Mouse (Mus musculus) kidney, embryonic 14.5 days (tissue): ENCODE data around the gene Rnaseh2c. TPM values are rescaled to one million over a fixed set of nuclear protein-coding genes. Genes with fewer than 3 reads are reported as not detected.

Source experiments
- ATAC-seq: fragments of 200-750 bp; cut with Nextera tagmentation; 2 replicates; pipeline ENCODE4 v1.8.0; 2017; ENCODE audit warnings: moderate number of reproducible peaks, mild to moderate bottlenecking, moderate TSS enrichment, moderate library complexity; ENCODE audit not compliant: low FRiP score, low TSS enrichment
- H3K27ac ChIP-seq: fragments of 300-500 bp; sonication (generic); 2 replicates; pipeline ENCODE4 v1.5.1; 2014; ENCODE audit warnings: low read depth, mild to moderate bottlenecking, low read length, moderate library complexity, mixed read lengths
- H3K27me3 ChIP-seq: fragments of 300-500 bp; sonication (generic); 2 replicates; pipeline ENCODE4 v1.6.1; 2014; ENCODE audit warnings: mild to moderate bottlenecking, low read length; ENCODE audit not compliant: control insufficient read depth, insufficient read depth
- H3K36me3 ChIP-seq: fragments of 300-500 bp; sonication (generic); 2 replicates; pipeline ENCODE4 v1.6.1; 2014; ENCODE audit warnings: low read length, mixed read lengths; ENCODE audit not compliant: control insufficient read depth, insufficient read depth
- H3K4me1 ChIP-seq: fragments of 300-500 bp; sonication (generic); 2 replicates; pipeline ENCODE4 v1.6.1; 2014; ENCODE audit warnings: low read length, mixed read lengths; ENCODE audit not compliant: control insufficient read depth, insufficient read depth
- H3K4me2 ChIP-seq: fragments of 300-500 bp; sonication (generic); replicated peaks from 2 replicates; pipeline ENCODE4 v1.6.1; 2014; ENCODE audit warnings: low read depth, mild to moderate bottlenecking, low read length
- H3K4me3 ChIP-seq: fragments of 300-500 bp; sonication (generic); 2 replicates; pipeline ENCODE4 v1.5.1; 2014; ENCODE audit warnings: mild to moderate bottlenecking, low read length
- H3K9ac ChIP-seq: fragments of 300-500 bp; sonication (generic); 2 replicates; pipeline ENCODE4 v1.6.1; 2014; ENCODE audit warnings: low read depth, mild to moderate bottlenecking, low read length, moderate library complexity
- H3K9me3 ChIP-seq: fragments of 300-500 bp; sonication (generic); 2 replicates; pipeline ENCODE4 v1.6.1; 2016; ENCODE audit warnings: low read length; ENCODE audit not compliant: control insufficient read depth
- WGBS: fragments of 180-500 bp; shearing (Covaris S2); extraction: QIAGEN DNeasy Blood & Tissue Kit; methylation state at CpG from one replicate; pipeline ENCODE4 v1.1.7; 2014; 5-methylcytosine and 5-hydroxymethylcytosine counted together
- polyA plus RNA-seq: library from polyadenylated mRNA; unstranded; fragments of >200 nt; fragmentation: Nextera tagmentation; extraction: Ambion mirVana; gene quantifications from 2 replicates; pipeline ENCODE4 v1.2.1, GENCODE M21; 2014

Rnaseh2c gene
- polyA plus RNA-seq, result 159 and 182 TPM in 2 replicates

GRCm38 (mm10) chr19:5601752-5602541, at the start of gene Rnaseh2c:
Gene Rnaseh2c, plus strand, starts transcription at chr19:5601873.
- Histone ChIP-seq H3K27ac (peak within 1 kb of the TSS; percentile 89), H3K27me3 (no peaks in the 10 kb centered on the region), H3K9me3 (no peaks in the 10 kb centered on the region), H3K9ac (peak within 1 kb of the TSS; percentile 98), H3K36me3 (peaks cover 42% of the 10 kb centered on the region), H3K4me2 (peak within 1 kb of the TSS; percentile 86), H3K4me3 (peak within 1 kb of the TSS; percentile 95), H3K4me1 (peaks cover 10% of the 10 kb centered on the region)
- WGBS, result under 1% methylated on average over 64 of the region's 64 CpGs
- ATAC-seq, result peak; percentile 82

- Histone ChIP-seq H3K4me2 (no peak overlapping the region), H3K4me3 (no peak overlapping the region), H3K36me3 (peaks cover 18% of the 10 kb centered on the region; the same call in 1 of the 2 replicates), H3K9me3 (no peaks in the 10 kb centered on the region), H3K27me3 (peaks cover 9% of the 10 kb centered on the region; the same call in 1 of the 2 replicates), H3K27ac (no peak overlapping the region), H3K9ac (no peak overlapping the region), H3K4me1 (peaks cover 12% of the 10 kb centered on the region; the same call in 1 of the 2 replicates)
- 0 out of 2 replicates have a peak, but pooled peaks have one; percentile 7 for ATAC-seq
- 44% methylated on average over 8 of the region's 8 CpGs for WGBS
These were observed 47.9 kb upstream of the Rnaseh2c start for GRCm38 (mm10) chr19:5553802-5554201.

GRCm38 (mm10) chr19:5554212-5554611, 47.5 kb upstream of the Rnaseh2c start:
- H3K36me3 ChIP-seq, result peaks cover 18% of the 10 kb centered on the region; the same call in 1 of the 2 replicates
- 68% methylated on average over 14 of the region's 14 CpGs for WGBS
- ATAC-seq, result 0 out of 2 replicates have a peak, but pooled peaks have one; percentile 20
- peaks cover 13% of the 10 kb centered on the region for H3K27me3 ChIP-seq
- no peak overlapping the region for H3K27ac ChIP-seq
- H3K9ac ChIP-seq, result no peak overlapping the region
- no peak overlapping the region for H3K4me2 ChIP-seq
- H3K9me3 ChIP-seq, result no peaks in the 10 kb centered on the region
- no peak overlapping the region for H3K4me3 ChIP-seq
- peaks cover 16% of the 10 kb centered on the region; the same call in 1 of the 2 replicates for H3K4me1 ChIP-seq

- 20% methylated on average over 7 of the region's 7 CpGs for WGBS
- peaks cover 46% of the 10 kb centered on the region for H3K27me3 ChIP-seq
- peak overlapping the region; percentile 48 for H3K4me3 ChIP-seq
- no peaks in the 10 kb centered on the region for H3K36me3 ChIP-seq
- H3K4me2 ChIP-seq, result peak overlapping the region; percentile 70
- ATAC-seq, result peak; percentile 53
- peaks cover 23% of the 10 kb centered on the region; the same call in 1 of the 2 replicates for H3K4me1 ChIP-seq
- H3K9ac ChIP-seq, result 0 out of 2 replicates have a peak overlapping the region, but pooled peaks have one; percentile 42
- H3K9me3 ChIP-seq, result no peaks in the 10 kb centered on the region
- peak overlapping the region; percentile 91 for H3K27ac ChIP-seq
These were observed 43.5 kb upstream of the Rnaseh2c start for GRCm38 (mm10) chr19:5558169-5558568.

GRCm38 (mm10) chr19:5558770-5559169, 42.9 kb upstream of the Rnaseh2c start:
- H3K9me3 ChIP-seq, result no peaks in the 10 kb centered on the region
- 0 out of 2 replicates have a peak overlapping the region, but pooled peaks have one; percentile 69 for H3K9ac ChIP-seq
- H3K4me2 ChIP-seq, result peak overlapping the region; percentile 70
- peak overlapping the region; percentile 91 for H3K27ac ChIP-seq
- 40% methylated on average over 8 of the region's 8 CpGs for WGBS
- no peak for ATAC-seq
- peaks cover 23% of the 10 kb centered on the region; the same call in 1 of the 2 replicates for H3K4me1 ChIP-seq
- peak overlapping the region; percentile 48 for H3K4me3 ChIP-seq
- H3K36me3 ChIP-seq, result no peaks in the 10 kb centered on the region
- peaks cover 46% of the 10 kb centered on the region for H3K27me3 ChIP-seq

- H3K9ac ChIP-seq, result peak overlapping the region; percentile 69
- H3K27ac ChIP-seq, result peak overlapping the region; percentile 91
These were observed 42.4 kb upstream of the Rnaseh2c start for GRCm38 (mm10) chr19:5559229-5559628.

GRCm38 (mm10) chr19:5559631-5560456, 41.8 kb upstream of the Rnaseh2c start:
- peaks cover 49% of the 10 kb centered on the region for H3K27me3 ChIP-seq
- H3K4me2 ChIP-seq, result peak overlapping the region; percentile 70
- H3K27ac ChIP-seq, result peak overlapping the region; percentile 91
- H3K9me3 ChIP-seq, result no peaks in the 10 kb centered on the region
- peak; percentile 73 for ATAC-seq
- peak overlapping the region; percentile 48 for H3K4me3 ChIP-seq
- no peaks in the 10 kb centered on the region for H3K36me3 ChIP-seq
- WGBS, result under 1% methylated on average over 69 of the region's 69 CpGs
- H3K4me1 ChIP-seq, result peaks cover 23% of the 10 kb centered on the region; the same call in 1 of the 2 replicates
- peak overlapping the region; percentile 69 for H3K9ac ChIP-seq

More at GRCm38 (mm10) chr19:5559229-5559628, 42.4 kb upstream of the Rnaseh2c start:
- no peaks in the 10 kb centered on the region for H3K9me3 ChIP-seq
- peaks cover 49% of the 10 kb centered on the region for H3K27me3 ChIP-seq
- peak overlapping the region; percentile 70 for H3K4me2 ChIP-seq
- 8% methylated on average over 8 of the region's 8 CpGs for WGBS
- no peaks in the 10 kb centered on the region for H3K36me3 ChIP-seq
- ATAC-seq, result no peak
- H3K4me1 ChIP-seq, result peaks cover 23% of the 10 kb centered on the region; the same call in 1 of the 2 replicates
- peak overlapping the region; percentile 48 for H3K4me3 ChIP-seq

- 0% methylated on average over 55 of the region's 57 CpGs for WGBS
- H3K4me2 ChIP-seq, result peak within 1 kb of the TSS; percentile 70
- H3K9me3 ChIP-seq, result no peaks in the 10 kb centered on the region
- H3K4me3 ChIP-seq, result peak within 1 kb of the TSS; percentile 48
- peak; percentile 50 for ATAC-seq
- peaks cover 49% of the 10 kb centered on the region for H3K27me3 ChIP-seq
- no peaks in the 10 kb centered on the region for H3K36me3 ChIP-seq
- H3K9ac ChIP-seq, result peak within 1 kb of the TSS; percentile 69
- H3K4me1 ChIP-seq, result peaks cover 23% of the 10 kb centered on the region; the same call in 1 of the 2 replicates
- H3K27ac ChIP-seq, result peak within 1 kb of the TSS; percentile 91
These were observed 41.1 kb upstream of the Rnaseh2c start, which contains the start of gene Ovol1 for GRCm38 (mm10) chr19:5560457-5561041. Gene Ovol1, minus strand, starts transcription at chr19:5560646.
